Mouse (Mus musculus) right cerebral cortex, postnatal 36 days (tissue): ENCODE data around the gene Gm8890.
"Not testable (repeated sequence)": the region's sequence is repeated elsewhere in the genome, so short reads cannot be mapped to it uniquely, and the experiment has no call there.

Experiments
- DNase-seq, 2 experiments: peaks; one replicate each; pipeline ENCODE4 v3.0.0; 2022; ENCODE audit warnings: low spot score in 2 of 2, mixed read lengths in 1 of 2

Gm8890 gene

GRCm38 (mm10) chr5:11255733-11256132 lies at the start of gene Gm8890:
TSS of gene Gm8890 (plus strand) at chr5:11256033.
- DNase-seq: not testable (repeated sequence)

- DNase-seq: not testable (repeated sequence)
Observed at GRCm38 (mm10) chr5:11256221-11256620, 388 bp downstream of the Gm8890 start.
